Mouse (Mus musculus) heart, adult 2 months (tissue): Measurements from ENCODE around the gene Zfp606. TPM values are rescaled to one million over a fixed set of nuclear protein-coding genes. Genes with fewer than 3 reads are reported as not detected.

ENCODE experiments used
- DNase-seq, 2 experiments: peaks; one replicate each; pipeline ENCODE4 v3.0.0; 2021
- H3K27ac ChIP-seq: fragments of 200-600 bp; 2 replicates; pipeline ENCODE4 v1.8.1; 2022
- H3K27me3 ChIP-seq: fragments of 200-500 bp; 2 replicates; pipeline ENCODE4 v1.6.1; 2012; ENCODE audit warnings: mild to moderate bottlenecking, low read length, inconsistent platforms, mixed read lengths; ENCODE audit not compliant: control insufficient read depth, insufficient read depth
- H3K36me3 ChIP-seq: fragments of 200-500 bp; 2 replicates; pipeline ENCODE4 v1.6.1; 2012; ENCODE audit warnings: low read length, inconsistent platforms; ENCODE audit not compliant: control insufficient read depth, insufficient read depth
- H3K4me1 ChIP-seq: fragments of 200-500 bp; 2 replicates; pipeline ENCODE4 v1.6.1; 2011; ENCODE audit warnings: low read length; ENCODE audit not compliant: control insufficient read depth, insufficient read depth
- H3K4me3 ChIP-seq: fragments of 200-600 bp; 2 replicates; pipeline ENCODE4 v1.8.1; 2022
- H3K79me2 ChIP-seq: fragments of 200-500 bp; replicated peaks from 2 replicates; pipeline ENCODE4 v1.6.1; 2012; ENCODE audit warnings: mild to moderate bottlenecking, inconsistent platforms, low read length, moderate library complexity, mixed read lengths; ENCODE audit not compliant: control insufficient read depth, insufficient read depth
- H3K9ac ChIP-seq: fragments of 200-500 bp; 2 replicates; pipeline ENCODE4 v1.6.1; 2012; ENCODE audit warnings: low read depth, mild to moderate bottlenecking, control low read depth, inconsistent platforms, low read length, mixed read lengths
- CTCF ChIP-seq: fragments of 200-600 bp; IDR thresholded peaks from 2 replicates; pipeline ENCODE4 v1.8.1; 2022; ENCODE audit warnings: antibody characterized with exemption, mild to moderate bottlenecking, moderate library complexity
- EP300 ChIP-seq: fragments of 200-500 bp; IDR thresholded peaks from 2 replicates; pipeline ENCODE4 v1.6.1; 2011; ENCODE audit warnings: low read depth, low read length, control low read depth; ENCODE audit not compliant: insufficient read depth
- POLR2A ChIP-seq: fragments of 200-500 bp; IDR thresholded peaks from 2 replicates; pipeline ENCODE4 v1.6.1; 2011; ENCODE audit warnings: mild to moderate bottlenecking, low read depth, low read length, control low read depth; ENCODE audit not compliant: insufficient read depth
- WGBS: fragments of 180-500 bp; shearing (Covaris S2); methylation state at CpG from one replicate; pipeline ENCODE4 v1.1.7; 2018; 5-methylcytosine and 5-hydroxymethylcytosine counted together
- intact Hi-C: fragments of 180-260 bp; cut with DNase I; formaldehyde crosslinking; loops from one replicate; pipeline ENCODE4 v1.15.1; 2025
- polyA plus RNA-seq: library from polyadenylated mRNA; depleted of rRNA; stranded (reverse); fragments of >200 nt; gene quantifications from 2 replicates; pipeline ENCODE4 v1.2.3, GENCODE M21; 2012; rRNA removed
- total RNA-seq, 2 experiments: library from RNA; stranded (reverse); gene quantifications; 2 replicates each; pipeline ENCODE4 v1.2.3; 2021

The Zfp606 gene
- total and polyA plus RNA-seq, 3 experiments, result 2.4 to 9.4 (median 7.6) TPM

DNA sequence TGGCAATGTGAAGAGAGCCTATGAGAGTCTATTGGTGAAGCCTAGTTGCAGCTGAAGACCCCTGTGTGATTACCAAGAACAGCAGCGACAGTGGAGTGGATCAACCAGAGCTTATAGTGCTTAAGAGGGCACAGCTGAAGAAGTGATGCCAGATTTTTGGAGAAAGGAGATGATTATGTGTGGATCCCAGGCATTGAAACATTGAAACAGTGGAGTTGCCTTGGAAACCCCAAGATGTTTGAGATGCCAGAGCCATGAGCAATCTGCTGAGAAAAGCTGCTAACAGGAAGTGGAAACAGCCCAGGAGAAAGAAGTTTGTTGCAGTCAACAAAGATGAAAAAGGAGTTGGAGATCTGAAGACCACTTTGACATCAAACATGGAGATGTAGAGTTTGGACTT, 32.8 kb downstream of the Zfp606 start:
- WGBS, result 49% methylated on average over 1 of the region's 1 CpGs
- no peaks in the 10 kb centered on the region for H3K79me2 ChIP-seq
- no peaks in the 10 kb centered on the region for H3K4me1 ChIP-seq
- no peak overlapping the region for H3K4me3 ChIP-seq
- no peaks in the 10 kb centered on the region for H3K27me3 ChIP-seq
- H3K27ac ChIP-seq, result no peak overlapping the region
- TF ChIP-seq POLR2A (no peak), EP300 (no peak), CTCF (no peak)
- no peaks in the 10 kb centered on the region for H3K36me3 ChIP-seq
- DNase-seq, result no peak
- no peak overlapping the region for H3K9ac ChIP-seq
- intact Hi-C loops, result no loop called here

DNA sequence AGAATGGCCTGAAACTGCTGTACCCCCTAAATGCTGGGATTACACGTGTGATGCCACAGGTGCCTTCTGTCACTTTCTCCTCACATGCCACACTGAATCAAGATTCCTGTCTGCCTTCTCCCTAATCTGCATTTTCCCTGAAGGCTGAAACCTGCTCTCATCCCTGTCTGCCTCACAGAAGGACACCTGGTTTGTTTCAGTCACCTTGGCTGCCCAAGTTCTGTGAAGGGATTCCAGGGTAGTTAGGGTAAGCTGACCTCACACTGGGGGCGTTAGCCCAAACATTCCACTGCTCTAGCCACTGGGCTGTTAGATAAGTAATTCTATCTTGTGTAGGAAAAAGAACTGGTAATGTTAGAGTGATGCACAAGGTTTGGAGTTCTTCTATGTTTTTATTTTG, 34.1 kb downstream of the Zfp606 start, which contains the start of gene 2900092C05Rik:
TSS of gene 2900092C05Rik (plus strand) at position 301 of the 400 bp plus-strand sequence.
- Histone ChIP-seq H3K27me3 (no peaks in the 10 kb centered on the region), H3K79me2 (no peaks in the 10 kb centered on the region), H3K27ac (no peak within 1 kb of the TSS), H3K9ac (no peak within 1 kb of the TSS), H3K4me1 (no peaks in the 10 kb centered on the region), H3K36me3 (no peaks in the 10 kb centered on the region), H3K4me3 (no peak within 1 kb of the TSS)
- DNase-seq, result no peak
- intact Hi-C loops, result no loop called here
- 39% methylated on average over 2 of the region's 2 CpGs for WGBS
- TF ChIP-seq POLR2A, result no peak
- TF ChIP-seq CTCF, result no peak
- no peak for TF ChIP-seq EP300

Other genes with a start within 250 kb of the Zfp606 start
- gene Vmn1r81, start 210.0 kb upstream of the Zfp606 start, total RNA-seq, result not detected
- not detected in 2 replicates for gene Vmn1r81, start 210.0 kb upstream of the Zfp606 start, polyA plus RNA-seq
- gene Vmn1r82, start 177.9 kb upstream of the Zfp606 start, total RNA-seq, result not detected
- gene Vmn1r82, start 177.9 kb upstream of the Zfp606 start, polyA plus RNA-seq, result not detected in 2 replicates
- not detected for gene Vmn1r83, start 148.8 kb upstream of the Zfp606 start, total RNA-seq
- gene Vmn1r83, start 148.8 kb upstream of the Zfp606 start, polyA plus RNA-seq, result not detected in 2 replicates
- gene Vmn1r84, start 109.0 kb upstream of the Zfp606 start, total RNA-seq, result not detected
- not detected in 2 replicates for gene Vmn1r84, start 109.0 kb upstream of the Zfp606 start, polyA plus RNA-seq
- gene Zfp551, start 55.5 kb upstream of the Zfp606 start, total RNA-seq, result 1 to 10 TPM; 1.4 to 1.8 TPM
- gene Zfp551, start 55.5 kb upstream of the Zfp606 start, polyA plus RNA-seq, result 0.76 and 2.1 TPM in 2 replicates
- not detected for gene 2900092C05Rik, start 34.2 kb downstream of the Zfp606 start, total RNA-seq
- not detected in 2 replicates for gene 2900092C05Rik, start 34.2 kb downstream of the Zfp606 start, polyA plus RNA-seq
- gene Vmn2r53, start 130.5 kb downstream of the Zfp606 start, total RNA-seq, result not detected
- not detected in 2 replicates for gene Vmn2r53, start 130.5 kb downstream of the Zfp606 start, polyA plus RNA-seq
- gene Vmn2r54, start 162.0 kb downstream of the Zfp606 start, total RNA-seq, result not detected
- gene Vmn2r54, start 162.0 kb downstream of the Zfp606 start, polyA plus RNA-seq, result not detected in 2 replicates
- gene Vmn2r55, start 206.7 kb downstream of the Zfp606 start, total RNA-seq, result not detected
- gene Vmn2r55, start 206.7 kb downstream of the Zfp606 start, polyA plus RNA-seq, result not detected in 2 replicates